Mouse (Mus musculus) neural tube, embryonic 13.5 days (tissue): ENCODE measurements around the gene Wfikkn1. TPM values are rescaled to one million over a fixed set of nuclear protein-coding genes. Genes with fewer than 3 reads are reported as not detected.

ENCODE experiments used
- ATAC-seq: fragments of 200-750 bp; cut with Nextera tagmentation; 2 replicates; pipeline ENCODE4 v1.8.0; 2017; ENCODE audit warnings: low read depth, mild to moderate bottlenecking, moderate TSS enrichment, moderate library complexity
- H3K27ac ChIP-seq: fragments of 300-500 bp; sonication (generic); replicated peaks from 2 replicates; pipeline ENCODE4 v1.5.1; 2015; ENCODE audit warnings: moderate library complexity, mild to moderate bottlenecking, inconsistent platforms
- H3K27me3 ChIP-seq: fragments of 300-500 bp; sonication (generic); 2 replicates; pipeline ENCODE4 v1.6.1; 2015; ENCODE audit warnings: mild to moderate bottlenecking, inconsistent platforms
- H3K36me3 ChIP-seq: fragments of 300-500 bp; sonication (generic); 2 replicates; pipeline ENCODE4 v1.6.1; 2015; ENCODE audit warnings: mild to moderate bottlenecking, inconsistent platforms
- H3K4me1 ChIP-seq: fragments of 300-500 bp; sonication (generic); replicated peaks from 2 replicates; pipeline ENCODE4 v1.6.1; 2015; ENCODE audit warnings: inconsistent platforms
- H3K4me2 ChIP-seq: fragments of 300-500 bp; sonication (generic); 2 replicates; pipeline ENCODE4 v1.6.1; 2015; ENCODE audit warnings: inconsistent platforms, mild to moderate bottlenecking, moderate library complexity
- H3K4me3 ChIP-seq: fragments of 300-500 bp; sonication (generic); 2 replicates; pipeline ENCODE4 v1.5.1; 2015; ENCODE audit warnings: mild to moderate bottlenecking, inconsistent platforms
- H3K9ac ChIP-seq: fragments of 300-500 bp; sonication (generic); 2 replicates; pipeline ENCODE4 v1.6.1; 2015; ENCODE audit warnings: moderate library complexity, mild to moderate bottlenecking, inconsistent platforms
- H3K9me3 ChIP-seq: fragments of 300-500 bp; sonication (generic); 2 replicates; pipeline ENCODE4 v1.6.1; 2016; ENCODE audit warnings: inconsistent platforms
- WGBS: fragments of 180-500 bp; shearing (Covaris S2); methylation state at CpG from one replicate; pipeline ENCODE4 v1.1.7; 2015; 5-methylcytosine and 5-hydroxymethylcytosine counted together
- polyA plus RNA-seq: library from polyadenylated mRNA; unstranded; fragments of >200 nt; fragmentation: Nextera tagmentation; extraction: Ambion mirVana; gene quantifications from 2 replicates; pipeline ENCODE4 v1.2.1, GENCODE M21; 2015

Wfikkn1 gene
- polyA plus RNA-seq, 1 experiment from 2014 or later, result 0.53 TPM

DNA sequence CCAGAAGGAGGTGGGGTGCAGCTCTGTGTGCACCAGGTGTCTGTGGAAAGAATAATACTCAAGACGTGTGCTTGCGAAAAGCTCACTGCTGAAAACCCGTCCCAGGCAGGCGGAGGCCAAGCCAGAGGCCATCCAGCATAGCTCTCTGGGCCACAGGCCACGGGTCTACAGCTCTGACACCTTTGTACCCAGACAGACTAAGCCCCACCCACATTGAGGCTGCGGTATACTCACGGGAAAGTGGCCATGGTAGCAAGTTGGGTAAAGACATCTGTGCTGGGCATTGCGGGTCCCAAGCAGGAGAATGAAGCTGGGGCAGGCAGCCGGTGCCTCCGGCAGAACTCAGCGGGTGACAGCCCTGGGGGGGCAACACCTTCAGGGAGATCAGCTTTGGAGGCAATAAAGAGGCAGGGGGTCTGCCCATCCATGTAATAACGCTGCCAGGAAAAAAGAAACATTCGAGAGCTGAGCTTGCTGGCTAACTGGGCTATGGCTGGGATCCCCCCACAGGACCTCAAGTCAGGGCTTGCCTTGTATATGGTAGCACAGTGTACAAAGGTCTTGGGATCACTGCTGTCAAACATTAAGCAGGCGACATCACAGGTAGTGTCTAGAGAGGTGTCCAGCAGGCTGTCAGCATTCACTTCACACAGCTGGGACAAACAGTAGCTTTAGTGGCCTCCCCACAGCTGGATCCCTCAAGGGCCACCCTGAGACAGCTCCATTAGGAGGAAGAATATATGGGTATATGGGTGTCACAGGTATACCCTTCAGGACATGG lies 41.0 kb downstream of the Wfikkn1 start:
- Histone ChIP-seq H3K27ac (no peak overlapping the region), H3K4me1 (peaks cover 59% of the 10 kb centered on the region), H3K36me3 (peaks cover 59% of the 10 kb centered on the region), H3K4me3 (no peak overlapping the region), H3K9ac (no peak overlapping the region), H3K27me3 (no peaks in the 10 kb centered on the region), H3K4me2 (no peak overlapping the region), H3K9me3 (no peaks in the 10 kb centered on the region)
- WGBS, result 80% methylated on average over 14 of the region's 14 CpGs
- no peak for ATAC-seq

GRCm38 (mm10) chr17:25838904-25839303 lies 41.8 kb downstream of the Wfikkn1 start:
- peaks cover 59% of the 10 kb centered on the region for H3K36me3 ChIP-seq

DNA sequence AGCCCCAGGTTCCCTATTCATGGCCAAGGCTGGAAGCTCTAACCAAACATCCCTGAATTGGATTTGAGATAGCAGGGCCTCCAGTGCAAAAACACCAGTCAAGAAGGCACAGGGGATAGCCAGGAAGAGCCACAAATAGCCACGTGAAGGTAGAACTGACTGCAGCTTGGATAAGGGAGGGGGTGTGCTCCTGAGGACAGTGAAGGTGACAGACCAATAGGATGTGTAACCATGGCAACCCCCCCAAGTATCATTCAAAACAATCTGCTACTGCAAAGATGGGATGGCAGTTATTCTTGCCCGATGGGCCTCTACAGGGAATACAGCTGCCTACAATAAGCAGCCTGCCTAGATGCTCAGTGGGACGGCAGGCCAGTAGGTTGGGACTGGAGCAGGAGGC lies 43.1 kb downstream of the Wfikkn1 start:
- Histone ChIP-seq H3K9me3 (no peaks in the 10 kb centered on the region), H3K4me3 (peak overlapping the region; percentile 48), H3K9ac (peak overlapping the region; percentile 87), H3K36me3 (peaks cover 53% of the 10 kb centered on the region), H3K4me1 (peaks cover 57% of the 10 kb centered on the region), H3K27ac (peak overlapping the region; percentile 84), H3K27me3 (no peaks in the 10 kb centered on the region), H3K4me2 (peak overlapping the region; percentile 98)
- no peak for ATAC-seq
- WGBS, result 20% methylated on average over 3 of the region's 3 CpGs

More at GRCm38 (mm10) chr17:25838904-25839303, 41.8 kb downstream of the Wfikkn1 start:
- Histone ChIP-seq H3K27ac (no peak overlapping the region), H3K4me1 (peaks cover 63% of the 10 kb centered on the region), H3K9ac (no peak overlapping the region; the same call in 1 of the 2 replicates), H3K4me3 (no peak overlapping the region), H3K4me2 (no peak overlapping the region), H3K9me3 (no peaks in the 10 kb centered on the region), H3K27me3 (no peaks in the 10 kb centered on the region)
- ATAC-seq, result no peak
- 86% methylated on average over 4 of the region's 4 CpGs for WGBS

DNA sequence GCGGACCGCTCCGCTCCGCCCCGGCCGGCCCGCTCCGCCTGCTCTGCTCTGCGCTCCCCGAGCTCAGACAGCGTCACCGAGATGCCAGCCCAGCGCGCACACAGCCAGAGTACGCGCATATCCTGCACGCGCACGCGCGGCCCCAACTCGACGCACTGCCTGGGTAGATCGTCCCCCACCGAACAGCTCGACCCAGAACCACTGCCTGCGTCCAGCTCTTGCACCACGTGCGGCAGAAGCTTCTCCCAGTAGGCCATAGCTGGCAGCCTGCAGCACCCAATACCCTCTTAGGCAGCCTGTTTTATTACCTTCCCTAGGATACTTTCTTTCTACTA lies 43.6 kb downstream of the Wfikkn1 start, which contains the start of gene Rhbdl1:
Gene Rhbdl1, minus strand, starts transcription at position 220 of the 335 bp plus-strand sequence.
- Histone ChIP-seq H3K9ac (peak within 1 kb of the TSS; percentile 87), H3K36me3 (peaks cover 48% of the 10 kb centered on the region)
- under 1% methylated on average over 28 of the region's 29 CpGs for WGBS

DNA sequence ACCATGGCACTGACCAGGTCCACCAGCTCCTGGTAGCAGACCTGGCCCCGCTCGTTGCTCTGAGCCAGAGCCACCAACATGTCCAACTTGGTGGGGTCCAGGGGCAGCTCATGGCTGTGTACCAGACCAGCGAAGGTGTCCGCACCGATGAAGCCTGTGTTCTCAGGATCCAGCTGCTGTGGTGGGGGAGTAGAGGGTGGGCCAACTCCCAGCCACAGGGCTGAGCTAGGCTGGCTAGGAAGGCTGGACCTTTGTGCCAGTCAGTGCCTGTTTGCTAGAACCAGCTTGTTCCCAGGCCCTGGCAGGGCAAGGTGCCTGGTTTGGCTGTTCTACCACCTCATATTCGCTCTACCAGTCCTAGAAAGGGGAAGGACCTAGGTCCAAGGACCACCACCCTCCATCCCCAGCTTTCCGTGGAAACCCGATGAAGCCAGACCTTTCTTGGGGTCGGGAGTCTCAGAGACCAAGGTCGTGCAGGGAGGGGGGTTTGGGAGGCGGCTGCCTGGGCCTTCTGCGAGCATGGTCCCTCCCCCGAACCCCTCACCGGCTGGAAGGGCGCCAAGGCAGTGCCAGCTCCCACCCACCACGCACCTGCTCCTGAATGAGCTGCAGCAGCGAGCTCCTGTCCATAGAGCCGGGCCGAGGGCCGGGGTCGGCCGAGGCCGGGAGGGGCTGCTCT lies 44.1 kb downstream of the Wfikkn1 start:
- Histone ChIP-seq H3K27ac (peak overlapping the region; percentile 84), H3K36me3 (peaks cover 47% of the 10 kb centered on the region), H3K27me3 (no peaks in the 10 kb centered on the region), H3K9ac (peak overlapping the region; percentile 87), H3K9me3 (no peaks in the 10 kb centered on the region), H3K4me1 (peaks cover 64% of the 10 kb centered on the region), H3K4me2 (peak overlapping the region; percentile 98), H3K4me3 (peak overlapping the region; percentile 48)
- ATAC-seq, result no peak
- WGBS, result 21% methylated on average over 23 of the region's 23 CpGs

More for the DNA sequence above, 43.6 kb downstream of the Wfikkn1 start, which contains the start of gene Rhbdl1:
- Histone ChIP-seq H3K4me3 (peak within 1 kb of the TSS; percentile 48), H3K4me1 (peaks cover 59% of the 10 kb centered on the region), H3K4me2 (peak within 1 kb of the TSS; percentile 98), H3K27ac (peak within 1 kb of the TSS; percentile 84), H3K9me3 (no peaks in the 10 kb centered on the region), H3K27me3 (no peaks in the 10 kb centered on the region)
- ATAC-seq, result peak; percentile 12; the same call in 1 of the 2 replicates

DNA sequence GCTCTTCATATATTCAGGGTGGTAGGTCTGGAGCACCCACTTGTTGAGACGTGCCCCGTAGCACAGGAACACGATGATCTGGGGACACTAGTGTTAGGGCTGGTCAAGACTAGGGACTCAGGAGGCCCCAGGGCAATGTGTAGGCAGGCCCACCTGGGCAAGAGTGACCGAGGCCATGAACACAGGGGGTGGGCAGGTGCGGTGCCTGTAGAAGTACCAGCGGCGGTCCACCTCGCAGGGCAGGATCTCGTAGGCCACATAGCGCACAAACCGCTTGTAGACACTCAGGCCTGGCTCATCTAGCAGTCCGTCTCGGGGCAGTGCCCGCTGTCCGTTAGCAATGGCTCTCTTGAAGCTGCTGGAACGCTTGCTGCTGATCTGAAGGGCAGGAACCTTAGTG lies 44.8 kb downstream of the Wfikkn1 start:
- Histone ChIP-seq H3K36me3 (peaks cover 47% of the 10 kb centered on the region), H3K27ac (no peak overlapping the region), H3K9ac (peak overlapping the region; percentile 87), H3K27me3 (no peaks in the 10 kb centered on the region), H3K9me3 (no peaks in the 10 kb centered on the region), H3K4me1 (peaks cover 71% of the 10 kb centered on the region), H3K4me3 (peak overlapping the region; percentile 48; the same call in 1 of the 2 replicates), H3K4me2 (peak overlapping the region; percentile 98)
- 94% methylated on average over 16 of the region's 16 CpGs for WGBS
- ATAC-seq, result no peak

- no peaks in the 10 kb centered on the region for H3K27me3 ChIP-seq
- WGBS, result 95% methylated on average over 7 of the region's 7 CpGs
- H3K36me3 ChIP-seq, result peaks cover 47% of the 10 kb centered on the region
- H3K9me3 ChIP-seq, result no peaks in the 10 kb centered on the region
- no peak overlapping the region for H3K27ac ChIP-seq
- peak overlapping the region; percentile 76; the same call in 1 of the 2 replicates for H3K9ac ChIP-seq
- H3K4me3 ChIP-seq, result 0 out of 2 replicates have a peak overlapping the region, but pooled peaks have one; percentile 76
- H3K4me1 ChIP-seq, result peaks cover 76% of the 10 kb centered on the region
- no peak for ATAC-seq
- peak overlapping the region; percentile 98 for H3K4me2 ChIP-seq
These were observed 45.4 kb downstream of the Wfikkn1 start for GRCm38 (mm10) chr17:25835301-25835700.

DNA sequence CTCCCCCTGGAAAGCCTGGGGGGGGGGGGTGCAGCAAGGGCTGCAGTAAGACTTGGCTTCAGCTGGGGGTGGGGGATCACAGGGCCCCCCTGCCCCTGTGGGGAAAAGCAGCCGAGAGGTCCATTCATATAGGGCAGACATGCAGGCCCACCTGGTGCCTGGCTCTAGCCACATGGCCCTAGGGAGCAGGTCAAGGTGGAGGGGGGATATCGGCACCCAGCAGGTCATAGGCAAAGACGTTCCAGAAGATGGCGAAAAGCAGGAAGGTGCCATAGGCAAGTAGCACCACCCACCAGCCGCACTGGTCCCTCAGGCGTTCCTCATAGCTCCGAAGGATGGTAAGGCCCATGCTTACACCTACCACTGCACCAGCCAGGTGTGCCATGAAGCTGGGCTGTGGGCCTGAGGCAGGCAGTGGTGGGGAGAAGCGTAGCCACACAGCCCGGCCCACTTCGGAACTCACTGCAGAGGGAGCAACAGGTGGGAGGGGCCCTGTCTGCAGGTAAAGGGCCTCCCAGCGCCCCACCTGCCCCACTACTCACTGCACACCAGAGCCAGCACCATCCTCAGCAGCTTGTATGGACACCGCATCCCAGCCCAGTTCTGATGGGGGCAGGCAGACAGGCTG lies 45.9 kb downstream of the Wfikkn1 start:
- ATAC-seq, result no peak
- peak overlapping the region; percentile 94; the same call in 1 of the 2 replicates for H3K27ac ChIP-seq

DNA sequence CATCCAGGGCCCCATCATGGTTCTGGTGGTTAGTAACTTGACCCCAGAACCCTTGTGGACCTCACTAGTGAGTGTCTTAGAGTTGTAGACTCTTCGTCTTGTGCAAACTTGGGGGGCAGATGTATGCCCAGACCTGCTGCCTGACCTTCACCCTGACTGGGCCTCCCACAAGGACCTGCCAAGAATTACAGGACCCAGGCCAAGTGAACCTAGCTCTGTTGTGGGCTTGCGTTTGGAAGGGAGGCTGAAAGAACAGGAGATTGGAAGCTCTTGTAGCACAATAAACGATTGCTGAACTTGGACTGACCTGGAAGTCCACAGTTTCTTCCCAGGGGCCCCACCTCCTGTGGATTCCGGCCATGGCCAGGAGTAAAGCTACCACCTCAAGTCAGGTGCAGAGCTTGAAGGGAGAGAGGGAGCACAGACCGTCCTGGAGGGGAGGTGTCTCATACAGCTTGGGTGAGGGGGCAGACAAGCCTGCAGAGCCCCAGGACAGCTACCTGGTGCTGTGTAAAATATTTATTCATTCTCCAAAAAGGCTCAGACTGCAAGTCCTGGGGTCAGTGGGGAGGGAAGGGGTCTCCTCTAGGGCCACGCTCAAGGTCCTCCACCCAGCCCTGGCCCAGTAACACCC lies 46.6 kb downstream of the Wfikkn1 start:
- Histone ChIP-seq H3K9me3 (no peaks in the 10 kb centered on the region), H3K9ac (peak overlapping the region; percentile 76), H3K4me2 (peak overlapping the region; percentile 98), H3K4me3 (peak overlapping the region; percentile 76), H3K27me3 (no peaks in the 10 kb centered on the region), H3K36me3 (peaks cover 41% of the 10 kb centered on the region), H3K27ac (peak overlapping the region; percentile 94), H3K4me1 (peaks cover 87% of the 10 kb centered on the region)
- WGBS, result 55% methylated on average over 6 of the region's 6 CpGs
- no peak for ATAC-seq

More for the DNA sequence above, 45.9 kb downstream of the Wfikkn1 start:
- WGBS, result 92% methylated on average over 12 of the region's 12 CpGs
- Histone ChIP-seq H3K4me3 (peak overlapping the region; percentile 76), H3K36me3 (peaks cover 47% of the 10 kb centered on the region), H3K4me2 (peak overlapping the region; percentile 98), H3K27me3 (no peaks in the 10 kb centered on the region), H3K4me1 (peaks cover 82% of the 10 kb centered on the region), H3K9ac (peak overlapping the region; percentile 76), H3K9me3 (no peaks in the 10 kb centered on the region)

DNA sequence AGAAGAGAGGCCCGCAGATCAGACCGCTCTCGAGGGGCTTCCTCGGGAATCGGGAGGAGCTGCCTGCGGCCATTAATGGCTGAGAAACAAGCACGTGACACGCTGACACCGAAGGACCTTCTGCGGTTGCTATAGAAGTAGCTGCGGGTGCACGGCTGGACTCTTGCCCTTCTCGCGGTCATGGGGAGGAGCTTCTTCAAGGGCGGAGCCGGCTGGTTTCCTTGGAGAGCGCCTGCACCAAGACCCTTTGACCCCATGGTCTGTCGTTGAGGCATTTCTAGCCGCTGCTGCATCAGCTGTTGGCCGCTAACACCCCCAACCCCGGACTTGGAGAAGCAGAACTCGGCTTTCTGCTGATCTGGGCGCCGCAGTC lies 47.4 kb downstream of the Wfikkn1 start, which contains the start of gene Stub1:
Gene Stub1, minus strand, starts transcription at position 114 of the 373 bp plus-strand sequence.
- under 1% methylated on average over 24 of the region's 24 CpGs for WGBS
- Histone ChIP-seq H3K9me3 (no peaks in the 10 kb centered on the region), H3K36me3 (peaks cover 37% of the 10 kb centered on the region), H3K4me3 (peak within 1 kb of the TSS; percentile 76), H3K27me3 (no peaks in the 10 kb centered on the region), H3K4me1 (peaks cover 84% of the 10 kb centered on the region), H3K9ac (peak within 1 kb of the TSS; percentile 85), H3K27ac (peak within 1 kb of the TSS; percentile 94), H3K4me2 (peak within 1 kb of the TSS; percentile 98)
- peak; percentile 54 for ATAC-seq

DNA sequence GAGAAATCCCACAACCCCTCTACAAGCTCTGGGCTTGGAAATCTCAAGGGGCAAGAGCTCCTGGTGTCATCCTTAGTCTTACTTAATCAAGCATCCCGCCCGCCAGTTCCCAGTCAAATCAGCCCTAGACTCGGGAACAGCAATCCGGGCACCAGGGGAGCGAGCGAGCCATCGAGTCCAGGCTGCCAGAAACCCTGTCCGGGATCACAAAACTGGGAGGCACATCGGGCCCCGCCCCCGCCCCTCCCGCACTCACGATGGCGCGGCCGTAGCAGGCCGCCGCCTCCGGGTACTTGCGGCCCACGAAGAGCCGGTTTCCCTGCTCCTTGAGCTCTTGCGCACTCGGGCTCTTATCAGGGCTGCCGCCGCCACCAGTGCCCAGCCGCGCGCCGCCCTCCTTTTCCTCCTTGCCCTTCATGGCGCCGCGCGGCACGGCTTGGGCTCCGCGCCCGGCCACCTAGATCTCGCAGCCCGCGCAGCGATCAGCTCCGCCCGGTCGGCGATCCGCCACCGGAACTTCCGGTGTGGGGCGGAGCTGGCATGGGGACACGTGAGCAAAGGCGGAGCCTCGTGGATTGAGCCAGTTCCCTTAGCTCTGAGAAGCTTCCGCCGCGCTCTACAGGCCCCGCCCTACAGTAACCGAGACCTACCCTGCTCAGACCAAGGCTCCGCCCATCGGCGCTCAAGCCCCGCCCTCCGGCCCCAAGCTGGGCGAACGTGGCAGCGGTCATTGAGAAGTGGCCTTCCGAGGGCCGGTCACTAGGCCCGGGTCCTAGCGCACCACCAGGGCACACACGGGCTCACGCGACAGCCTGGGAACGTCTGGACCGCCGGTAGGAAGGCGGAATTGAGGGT lies 48.0 kb downstream of the Wfikkn1 start:
- Histone ChIP-seq H3K4me2 (peak overlapping the region; percentile 98), H3K27ac (peak overlapping the region; percentile 94), H3K9ac (peak overlapping the region; percentile 85), H3K4me3 (peak overlapping the region; percentile 76), H3K4me1 (peaks cover 84% of the 10 kb centered on the region), H3K9me3 (no peaks in the 10 kb centered on the region), H3K27me3 (no peaks in the 10 kb centered on the region), H3K36me3 (peaks cover 38% of the 10 kb centered on the region)
- WGBS, result under 1% methylated on average over 77 of the region's 77 CpGs
- peak; percentile 91 for ATAC-seq
